Mouse (Mus musculus): Measurements from ENCODE around the gene Hirip3. TPM values are rescaled to one million over a fixed set of nuclear protein-coding genes. Genes with fewer than 3 reads are reported as not detected.

The Hirip3 gene
- polyA plus RNA-seq, 1 experiment from 2014 or later, result 11.5 TPM

GRCm38 (mm10) chr7:126843276-126843675 is 18.5 kb upstream of the Hirip3 start:
- Histone ChIP-seq H3K4me1 (ENCODE audit: control insufficient read depth in 2 of 2, insufficient read depth in 2 of 2, low read length in 2 of 2) (peaks cover 4 to 7% of the 10 kb centered on the region in 2 experiments; a peak in 3 of 4 replicates), H3K27ac (replicated peaks in 1 of 2; ENCODE audit: control insufficient read depth in 1 of 2, insufficient read depth in 1 of 2, low read depth in 2 of 2, low read length in 2 of 2) (no peak overlapping the region), H3K36me3 (ENCODE audit: control insufficient read depth, insufficient read depth, low read length) (no peaks in the 10 kb centered on the region), H3K4me2 (ENCODE audit: low read length) (no peak overlapping the region), H3K9me3 (ENCODE audit: control insufficient read depth, low read length) (0 out of 2 replicates have a peak, but pooled peaks cover 3% of the 10 kb centered on the region), H3K9ac (ENCODE audit: low read length) (no peak overlapping the region), H3K27me3 (ENCODE audit: control insufficient read depth, insufficient read depth, low read length) (peaks cover 20% of the 10 kb centered on the region), H3K4me3 (ENCODE audit: control insufficient read depth in 1 of 2, insufficient read depth in 1 of 2, low read depth in 1 of 2, low read length in 2 of 2) (no peak overlapping the region)
- 70% methylated on average over 9 of the region's 9 CpGs for WGBS
- no peak for ATAC-seq (ENCODE audit: insufficient number of reproducible peaks, insufficient read depth, low FRiP score, low read depth)

GRCm38 (mm10) chr7:126845516-126845915 is 16.3 kb upstream of the Hirip3 start:
- 89% methylated on average over 2 of the region's 2 CpGs for WGBS
- no peak for ATAC-seq (ENCODE audit: insufficient number of reproducible peaks, insufficient read depth, low FRiP score, low read depth)

GRCm38 (mm10) chr7:126847116-126847420 is 14.7 kb upstream of the Hirip3 start, which contains the start of gene Doc2a:
TSS of gene Doc2a (plus strand) at chr7:126847416.
- 34% methylated on average over 4 of the region's 4 CpGs for WGBS
- peak within 1 kb of the TSS; percentile 66 for H3K9ac ChIP-seq (ENCODE audit: low read length)
- peaks cover 6% of the 10 kb centered on the region; the same call in 1 of the 2 replicates for H3K36me3 ChIP-seq (ENCODE audit: control insufficient read depth, insufficient read depth, low read length)
- H3K27me3 ChIP-seq (ENCODE audit: control insufficient read depth, insufficient read depth, low read length), result peaks cover 34% of the 10 kb centered on the region
- ATAC-seq (ENCODE audit: insufficient number of reproducible peaks, insufficient read depth, low FRiP score, low read depth), result no peak
- H3K4me2 ChIP-seq (ENCODE audit: low read length), result peak within 1 kb of the TSS; percentile 97
- peaks cover 5 to 10% of the 10 kb centered on the region in 2 experiments; a peak in 3 of 4 replicates for H3K4me1 ChIP-seq (ENCODE audit: control insufficient read depth in 2 of 2, insufficient read depth in 2 of 2, low read length in 2 of 2)
- no peak within 1 kb of the TSS for H3K27ac ChIP-seq (replicated peaks in 1 of 2; ENCODE audit: control insufficient read depth in 1 of 2, insufficient read depth in 1 of 2, low read depth in 2 of 2, low read length in 2 of 2)
- H3K9me3 ChIP-seq (ENCODE audit: control insufficient read depth, low read length), result no peaks in the 10 kb centered on the region
- peak within 1 kb of the TSS; percentile 51 to 58 for H3K4me3 ChIP-seq (ENCODE audit: control insufficient read depth in 1 of 2, insufficient read depth in 1 of 2, low read depth in 1 of 2, low read length in 2 of 2)

More at GRCm38 (mm10) chr7:126845516-126845915, 16.3 kb upstream of the Hirip3 start:
- no peak overlapping the region for H3K4me3 ChIP-seq (ENCODE audit: control insufficient read depth in 1 of 2, insufficient read depth in 1 of 2, low read depth in 1 of 2, low read length in 2 of 2)
- H3K9me3 ChIP-seq (ENCODE audit: control insufficient read depth, low read length), result 0 out of 2 replicates have a peak, but pooled peaks cover 3% of the 10 kb centered on the region
- H3K4me1 ChIP-seq (ENCODE audit: control insufficient read depth in 2 of 2, insufficient read depth in 2 of 2, low read length in 2 of 2), result peaks cover 5 to 10% of the 10 kb centered on the region in 2 experiments; a peak in 3 of 4 replicates
- H3K27me3 ChIP-seq (ENCODE audit: control insufficient read depth, insufficient read depth, low read length), result peaks cover 34% of the 10 kb centered on the region
- no peak overlapping the region for H3K4me2 ChIP-seq (ENCODE audit: low read length)
- no peak overlapping the region for H3K27ac ChIP-seq (replicated peaks in 1 of 2; ENCODE audit: control insufficient read depth in 1 of 2, insufficient read depth in 1 of 2, low read depth in 2 of 2, low read length in 2 of 2)
- no peaks in the 10 kb centered on the region for H3K36me3 ChIP-seq (ENCODE audit: control insufficient read depth, insufficient read depth, low read length)
- no peak overlapping the region for H3K9ac ChIP-seq (ENCODE audit: low read length)

- ATAC-seq (ENCODE audit: insufficient number of reproducible peaks, insufficient read depth, low FRiP score, low read depth), result no peak
- H3K9me3 ChIP-seq (ENCODE audit: control insufficient read depth, low read length), result no peaks in the 10 kb centered on the region
- WGBS, result 2% methylated on average over 72 of the region's 74 CpGs
- H3K4me3 ChIP-seq (ENCODE audit: control insufficient read depth in 1 of 2, insufficient read depth in 1 of 2, low read depth in 1 of 2, low read length in 2 of 2), result peak overlapping the region; percentile 51 to 58
- peak overlapping the region; percentile 66 for H3K9ac ChIP-seq (ENCODE audit: low read length)
- H3K36me3 ChIP-seq (ENCODE audit: control insufficient read depth, insufficient read depth, low read length), result peaks cover 12% of the 10 kb centered on the region
- peaks cover 34% of the 10 kb centered on the region for H3K27me3 ChIP-seq (ENCODE audit: control insufficient read depth, insufficient read depth, low read length)
- peaks cover 5 to 10% of the 10 kb centered on the region in 2 experiments; a peak in 3 of 4 replicates for H3K4me1 ChIP-seq (ENCODE audit: control insufficient read depth in 2 of 2, insufficient read depth in 2 of 2, low read length in 2 of 2)
- H3K4me2 ChIP-seq (ENCODE audit: low read length), result peak overlapping the region; percentile 97
- no peak overlapping the region for H3K27ac ChIP-seq (replicated peaks in 1 of 2; ENCODE audit: control insufficient read depth in 1 of 2, insufficient read depth in 1 of 2, low read depth in 2 of 2, low read length in 2 of 2)
Measured at GRCm38 (mm10) chr7:126847421-126848398, 14.1 kb upstream of the Hirip3 start.

GRCm38 (mm10) chr7:126848794-126849193 is 13.0 kb upstream of the Hirip3 start:
- no peak for ATAC-seq (ENCODE audit: insufficient number of reproducible peaks, insufficient read depth, low FRiP score, low read depth)
- 33% methylated on average over 10 of the region's 10 CpGs for WGBS
- no peaks in the 10 kb centered on the region for H3K9me3 ChIP-seq (ENCODE audit: control insufficient read depth, low read length)
- H3K4me3 ChIP-seq (ENCODE audit: control insufficient read depth in 1 of 2, insufficient read depth in 1 of 2, low read depth in 1 of 2, low read length in 2 of 2), result peak overlapping the region in 1 of 2 experiments; percentile 58; a peak in 1 of 4 replicates
- peaks cover 5 to 10% of the 10 kb centered on the region in 2 experiments; a peak in 3 of 4 replicates for H3K4me1 ChIP-seq (ENCODE audit: control insufficient read depth in 2 of 2, insufficient read depth in 2 of 2, low read length in 2 of 2)
- no peak overlapping the region for H3K9ac ChIP-seq (ENCODE audit: low read length)
- no peak overlapping the region for H3K27ac ChIP-seq (replicated peaks in 1 of 2; ENCODE audit: control insufficient read depth in 1 of 2, insufficient read depth in 1 of 2, low read depth in 2 of 2, low read length in 2 of 2)
- peaks cover 34% of the 10 kb centered on the region for H3K27me3 ChIP-seq (ENCODE audit: control insufficient read depth, insufficient read depth, low read length)
- 0 out of 2 replicates have a peak overlapping the region, but pooled peaks have one; percentile 97 for H3K4me2 ChIP-seq (ENCODE audit: low read length)
- H3K36me3 ChIP-seq (ENCODE audit: control insufficient read depth, insufficient read depth, low read length), result peaks cover 23% of the 10 kb centered on the region

GRCm38 (mm10) chr7:126850161-126850560 is 11.6 kb upstream of the Hirip3 start:
- no peak overlapping the region for H3K4me2 ChIP-seq (ENCODE audit: low read length)
- no peak for ATAC-seq (ENCODE audit: insufficient number of reproducible peaks, insufficient read depth, low FRiP score, low read depth)
- peaks cover 34% of the 10 kb centered on the region for H3K27me3 ChIP-seq (ENCODE audit: control insufficient read depth, insufficient read depth, low read length)
- H3K4me1 ChIP-seq (ENCODE audit: control insufficient read depth in 2 of 2, insufficient read depth in 2 of 2, low read length in 2 of 2), result peaks cover 5 to 10% of the 10 kb centered on the region in 2 experiments; a peak in 3 of 4 replicates
- no peak overlapping the region for H3K4me3 ChIP-seq (ENCODE audit: control insufficient read depth in 1 of 2, insufficient read depth in 1 of 2, low read depth in 1 of 2, low read length in 2 of 2)
- no peak overlapping the region for H3K27ac ChIP-seq (replicated peaks in 1 of 2; ENCODE audit: control insufficient read depth in 1 of 2, insufficient read depth in 1 of 2, low read depth in 2 of 2, low read length in 2 of 2)
- H3K9ac ChIP-seq (ENCODE audit: low read length), result no peak overlapping the region
- peaks cover 37% of the 10 kb centered on the region for H3K36me3 ChIP-seq (ENCODE audit: control insufficient read depth, insufficient read depth, low read length)
- H3K9me3 ChIP-seq (ENCODE audit: control insufficient read depth, low read length), result no peaks in the 10 kb centered on the region
- WGBS, result 51% methylated on average over 6 of the region's 6 CpGs

GRCm38 (mm10) chr7:126851192-126851591 is 10.6 kb upstream of the Hirip3 start:
- ATAC-seq (ENCODE audit: insufficient number of reproducible peaks, insufficient read depth, low FRiP score, low read depth), result no peak
- 50% methylated on average over 12 of the region's 12 CpGs for WGBS
- Histone ChIP-seq H3K4me1 (ENCODE audit: control insufficient read depth in 2 of 2, insufficient read depth in 2 of 2, low read length in 2 of 2) (peaks cover 5 to 10% of the 10 kb centered on the region in 2 experiments; a peak in 3 of 4 replicates), H3K36me3 (ENCODE audit: control insufficient read depth, insufficient read depth, low read length) (peaks cover 47% of the 10 kb centered on the region), H3K9me3 (ENCODE audit: control insufficient read depth, low read length) (no peaks in the 10 kb centered on the region), H3K9ac (ENCODE audit: low read length) (no peak overlapping the region), H3K27ac (replicated peaks in 1 of 2; ENCODE audit: control insufficient read depth in 1 of 2, insufficient read depth in 1 of 2, low read depth in 2 of 2, low read length in 2 of 2) (no peak overlapping the region), H3K4me2 (ENCODE audit: low read length) (no peak overlapping the region), H3K27me3 (ENCODE audit: control insufficient read depth, insufficient read depth, low read length) (peaks cover 34% of the 10 kb centered on the region), H3K4me3 (ENCODE audit: control insufficient read depth in 1 of 2, insufficient read depth in 1 of 2, low read depth in 1 of 2, low read length in 2 of 2) (no peak overlapping the region)

All from heart, embryonic 14.5 days (tissue).